Mouse (Mus musculus): ENCODE results near the gene 4632433K11Rik.
"Not testable (repeated sequence)": the region's sequence is repeated elsewhere in the genome, so short reads cannot be mapped to it uniquely, and the experiment has no call there.

The 4632433K11Rik gene

DNA sequence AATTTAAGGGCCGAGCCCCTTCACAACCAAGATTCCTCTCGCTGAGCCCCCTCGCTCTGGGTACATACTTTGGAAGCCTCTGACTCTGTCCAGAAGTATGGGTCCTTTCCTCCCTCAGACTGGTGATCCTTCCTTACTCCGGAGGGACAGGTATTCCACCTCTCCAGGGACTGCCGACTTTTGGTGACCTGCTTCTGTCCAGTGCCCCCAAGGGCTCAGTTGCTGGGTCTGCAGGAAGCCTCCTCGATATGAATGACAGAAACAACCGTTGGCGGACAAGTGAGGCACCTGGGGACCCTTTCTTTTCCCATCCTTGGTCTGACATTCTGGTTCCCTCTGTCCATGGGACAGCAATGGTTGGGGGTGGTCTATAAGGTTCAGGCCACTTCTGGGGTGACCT lies 23.5 kb downstream of the 4632433K11Rik start:
- DNase-seq, result no peak

DNA sequence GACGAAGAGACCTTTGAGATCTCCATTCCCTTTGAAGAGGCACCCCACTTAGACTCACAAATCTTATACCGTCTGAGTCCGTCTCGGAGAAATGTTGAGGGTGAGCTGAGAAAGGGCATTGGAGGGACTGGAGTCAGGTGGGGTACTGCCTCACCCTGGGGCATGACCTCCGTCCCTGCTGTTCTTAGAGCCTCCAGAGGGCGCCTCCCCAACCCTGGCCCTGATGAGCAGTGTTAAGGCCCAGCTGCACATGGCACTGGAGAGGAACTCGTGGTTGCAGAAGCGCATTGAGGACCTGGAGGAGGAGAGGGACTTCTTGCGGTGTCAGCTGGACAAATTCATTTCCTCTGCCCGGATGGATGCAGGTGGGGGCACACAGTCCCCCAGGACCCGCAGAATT lies 23.9 kb downstream of the 4632433K11Rik start:
- peak; percentile 94 for DNase-seq

DNA sequence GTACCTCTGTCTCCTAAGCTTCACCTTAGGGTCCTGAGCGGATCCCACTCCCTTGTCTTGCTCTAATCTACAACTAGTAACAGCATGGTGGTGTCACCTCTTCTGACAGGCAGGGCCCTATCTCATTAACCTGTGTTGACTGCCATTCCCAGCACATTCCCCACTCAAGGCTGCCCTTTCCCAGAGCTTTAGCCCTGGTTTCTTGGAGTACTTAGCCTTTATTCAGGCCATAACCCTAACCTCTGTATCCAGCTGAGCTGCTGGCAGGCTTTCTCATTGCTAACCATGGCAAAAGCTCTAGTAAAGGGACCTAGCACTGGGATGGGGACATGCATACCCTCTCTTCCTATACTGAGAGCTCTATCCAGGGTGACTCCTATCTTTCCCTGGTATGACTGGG lies 24.7 kb downstream of the 4632433K11Rik start:
- DNase-seq, result peak; percentile 84

- peak; percentile 94 for DNase-seq
Measured at GRCm38 (mm10) chr7:5059421-5059820, 25.5 kb downstream of the 4632433K11Rik start.

- peak; percentile 98 for DNase-seq
Measured at GRCm38 (mm10) chr7:5060239-5060731, 26.4 kb downstream of the 4632433K11Rik start.

DNA sequence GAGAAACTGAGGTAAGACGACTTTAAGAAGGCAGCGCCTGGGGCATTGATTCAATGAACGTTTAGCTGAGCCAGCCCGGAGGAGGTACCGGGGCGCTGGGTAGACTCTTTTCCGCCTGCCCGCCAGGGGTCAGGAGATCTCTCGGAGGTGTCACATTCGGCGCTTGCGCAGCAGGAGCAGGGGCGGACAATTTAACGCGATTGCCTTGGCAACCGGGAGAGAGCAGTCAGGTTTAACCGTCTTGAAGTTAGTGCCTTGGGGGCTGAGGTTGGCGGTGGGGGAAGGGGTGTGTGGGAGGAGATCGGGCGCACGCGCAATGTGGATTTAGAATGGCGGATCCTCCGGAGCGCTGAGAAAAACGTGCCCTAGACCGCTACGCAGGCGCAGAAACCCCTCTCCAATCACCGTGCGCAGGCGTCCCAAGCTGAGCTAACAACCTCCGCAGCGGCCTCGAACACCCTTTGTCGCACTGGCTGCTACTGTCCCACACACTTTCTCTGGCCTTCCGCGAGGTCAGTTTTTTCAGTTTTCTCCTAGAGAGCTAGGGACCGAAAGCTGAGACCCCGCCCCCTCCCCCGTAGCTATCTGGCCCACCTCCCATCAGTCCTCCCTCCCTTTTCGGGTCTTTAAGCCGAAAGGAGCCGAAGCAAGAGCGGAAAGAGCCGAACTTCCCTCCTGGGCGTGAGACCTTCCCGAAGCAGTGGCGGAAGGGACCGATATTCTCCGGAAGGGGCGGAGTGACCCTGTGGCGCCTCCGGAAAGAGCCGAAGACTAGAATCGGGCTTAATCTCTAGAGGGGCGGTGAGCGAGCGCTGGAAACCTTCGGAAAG lies 27.2 kb downstream of the 4632433K11Rik start:
- peak; percentile 100 for DNase-seq

- DNase-seq, result peak; percentile 99
Measured at GRCm38 (mm10) chr7:5061774-5062359, 27.9 kb downstream of the 4632433K11Rik start, which contains the start of gene U2af2. Gene U2af2 (plus strand): TSS chr7:5062143.

GRCm38 (mm10) chr7:5062360-5063001 lies 28.6 kb downstream of the 4632433K11Rik start:
- no peak for DNase-seq

- no peak for DNase-seq
Measured at GRCm38 (mm10) chr7:5064886-5065285, 31.0 kb downstream of the 4632433K11Rik start.

- no peak for DNase-seq
Measured at GRCm38 (mm10) chr7:5073586-5073985, 39.7 kb downstream of the 4632433K11Rik start.

GRCm38 (mm10) chr7:5074984-5075383 lies 41.1 kb downstream of the 4632433K11Rik start:
- no peak for DNase-seq

DNA sequence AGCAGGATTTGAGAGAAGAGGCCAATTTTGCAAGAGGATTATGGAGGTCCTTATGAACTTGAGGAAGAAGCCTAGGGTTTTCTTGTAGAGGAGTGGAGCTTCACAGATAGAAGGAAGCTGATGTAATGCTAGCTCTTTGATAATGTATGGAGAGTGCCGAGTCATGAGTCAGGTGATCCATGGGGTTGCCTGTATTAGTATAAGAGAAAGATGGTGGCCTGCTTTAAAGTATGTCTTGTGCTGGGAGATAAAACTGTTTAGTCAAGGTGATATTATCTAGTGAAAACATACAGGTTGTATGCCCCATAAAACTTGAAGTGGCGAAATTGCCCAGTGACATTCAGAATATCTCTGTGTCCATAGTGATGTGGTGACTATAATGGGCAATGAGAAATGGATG lies 43.0 kb downstream of the 4632433K11Rik start:
- DNase-seq, result no peak

- DNase-seq, result not testable (repeated sequence)
Measured at GRCm38 (mm10) chr7:5079365-5080009, 45.6 kb downstream of the 4632433K11Rik start.

DNA sequence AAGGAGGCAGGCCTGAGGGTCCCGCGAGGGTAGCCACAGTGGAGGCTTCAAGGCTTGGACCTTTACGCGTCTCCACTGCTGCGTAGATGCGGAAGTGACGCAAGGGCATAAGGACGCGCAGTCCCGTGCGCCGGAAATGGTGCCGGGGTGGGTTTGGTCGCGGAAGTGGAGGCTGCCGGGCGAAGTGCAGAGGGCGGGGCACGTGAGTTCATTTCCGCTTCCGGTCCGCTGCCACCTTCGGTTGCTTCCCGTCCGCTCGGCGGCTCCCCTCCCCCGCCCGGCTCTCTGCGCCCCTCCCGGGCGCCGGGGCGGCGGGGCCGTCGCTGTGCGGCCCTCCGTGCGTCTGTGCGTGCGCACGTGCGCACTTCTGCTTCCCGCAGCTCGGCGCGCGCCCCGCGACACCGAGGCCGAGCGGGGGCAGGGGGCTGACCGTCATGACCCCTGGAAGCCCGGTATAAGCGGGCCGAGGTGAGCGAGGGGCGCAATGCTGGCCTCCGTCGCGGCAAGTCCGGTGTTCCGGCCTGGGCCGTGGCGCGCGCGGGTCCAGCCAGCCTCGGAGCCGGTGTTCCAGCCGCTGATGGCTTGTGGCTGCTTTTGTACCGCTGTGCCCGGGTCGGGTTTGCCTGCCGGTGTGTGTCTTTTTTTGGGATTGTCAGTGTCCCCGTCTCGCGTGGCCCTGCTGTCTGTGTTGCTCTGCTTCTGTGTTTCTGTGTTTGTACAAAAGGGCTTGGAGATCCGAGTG lies 46.3 kb downstream of the 4632433K11Rik start, which contains the start of gene Epn1:
Gene Epn1, plus strand, starts transcription at position 226 of the 742 bp plus-strand sequence.
- peak; percentile 99 for DNase-seq

DNA sequence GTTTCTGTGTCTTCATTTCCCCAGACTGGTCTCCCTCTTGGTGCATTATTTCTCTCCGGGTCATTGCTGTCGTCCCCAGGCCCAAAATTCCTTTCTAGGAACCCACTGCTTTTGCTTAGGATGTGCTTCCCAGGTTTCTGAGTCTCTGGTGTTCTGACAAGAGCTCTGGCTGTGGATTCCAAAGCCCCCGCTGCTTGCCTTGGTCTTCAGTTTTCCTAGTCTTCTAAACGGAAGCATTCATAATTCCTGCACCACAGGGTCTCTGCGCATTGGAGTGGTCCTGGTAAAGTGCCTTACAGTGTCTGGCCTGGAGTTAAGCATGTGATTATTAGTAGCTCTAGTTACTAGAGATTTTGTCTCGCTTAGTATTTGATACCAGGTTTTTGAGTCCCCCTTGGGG lies 46.9 kb downstream of the 4632433K11Rik start:
- DNase-seq, result no peak

DNA sequence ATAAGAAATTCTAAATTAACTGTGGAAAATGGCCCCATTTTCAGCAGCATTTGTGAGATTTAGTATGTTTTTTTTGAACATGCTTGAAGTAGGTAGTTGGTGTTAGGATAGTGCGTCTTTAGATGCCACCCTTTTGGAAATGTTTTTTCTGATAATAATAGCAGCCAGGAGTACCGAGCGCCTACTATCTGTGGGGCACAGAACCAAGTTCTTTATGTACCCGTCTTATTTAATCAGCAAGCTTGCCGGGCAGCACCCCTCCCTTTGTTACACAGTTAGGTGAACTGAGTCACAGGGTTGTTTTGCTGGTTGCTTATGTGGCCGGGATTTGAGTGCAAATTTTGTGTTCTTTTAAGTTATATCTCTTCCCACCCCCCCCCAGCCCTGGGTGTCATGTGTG lies 47.3 kb downstream of the 4632433K11Rik start:
- DNase-seq, result no peak

DNA sequence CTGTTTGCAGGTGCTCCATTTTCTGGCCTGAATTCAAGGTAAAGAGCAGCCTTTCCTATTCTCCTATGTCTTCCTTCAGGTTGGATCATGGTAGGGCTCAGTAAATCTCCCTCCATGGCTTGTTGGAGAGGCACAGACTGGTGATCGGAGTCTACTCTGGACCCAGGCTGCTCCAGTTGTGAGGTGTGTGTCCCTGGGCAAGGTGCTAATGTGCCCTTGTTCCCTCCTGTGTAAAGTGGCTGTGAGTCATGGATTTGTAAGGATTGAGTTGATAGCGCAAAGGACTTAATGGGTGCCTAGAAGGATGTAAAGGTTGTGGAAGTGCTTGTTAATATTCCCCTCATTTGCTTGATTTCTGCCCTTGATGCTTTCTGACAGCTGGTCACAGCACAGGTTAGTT lies 48.0 kb downstream of the 4632433K11Rik start:
- DNase-seq, result no peak

- peak; percentile 92 for DNase-seq
Measured at GRCm38 (mm10) chr7:5083325-5084105, 49.6 kb downstream of the 4632433K11Rik start.
